Mouse (Mus musculus) myocyte (in vitro differentiated cells): Measurements from ENCODE around the gene Hsd17b14. TPM values are rescaled to one million over a fixed set of nuclear protein-coding genes. Genes with fewer than 3 reads are reported as not detected.

Source experiments
- H3K27me3 ChIP-seq: one replicate; pipeline ENCODE4 v1.6.1; 2011; ENCODE audit not compliant: control insufficient read depth, insufficient read depth, insufficient read length
- H3K36me3 ChIP-seq: one replicate; pipeline ENCODE4 v1.6.1; 2011; ENCODE audit not compliant: control insufficient read depth, insufficient read depth
- H3K4me2 ChIP-seq: one replicate; pipeline ENCODE4 v1.6.1; 2011; ENCODE audit warnings: low read depth, control low read depth
- H3K4me3 ChIP-seq: one replicate; pipeline ENCODE4 v1.5.1; 2011; ENCODE audit warnings: mild to moderate bottlenecking, control low read depth, moderate library complexity
- H3K79me2 ChIP-seq: one replicate; pipeline ENCODE4 v1.6.1; 2011; ENCODE audit not compliant: control insufficient read depth, insufficient read depth
- H3ac ChIP-seq: one replicate; pipeline ENCODE4 v1.6.1; 2011; ENCODE audit not compliant: control insufficient read depth, insufficient read length
- CEBPB ChIP-seq: IDR thresholded peaks from 2 replicates; pipeline ENCODE4 v1.6.1; 2011; ENCODE audit warnings: mild to moderate bottlenecking, moderate library complexity; ENCODE audit not compliant: poor library complexity, insufficient read depth, severe bottlenecking
- E2F4 ChIP-seq: IDR thresholded peaks from one replicate; pipeline ENCODE4 v1.6.1; 2011; ENCODE audit warnings: mild to moderate bottlenecking, control low read depth, moderate library complexity; ENCODE audit not compliant: insufficient read depth
- MAX ChIP-seq: IDR thresholded peaks from one replicate; pipeline ENCODE4 v1.6.1; 2011; ENCODE audit warnings: low read depth, mild to moderate bottlenecking, control low read depth
- MYOD1 ChIP-seq, 3 experiments: IDR thresholded peaks; one replicate each; pipeline ENCODE4 v1.6.1; 2011; ENCODE audit warnings: control low read depth in 2 of 3, low read depth in 2 of 3, mild to moderate bottlenecking in 2 of 3, moderate library complexity in 1 of 3; ENCODE audit not compliant: insufficient read length in 2 of 3, control insufficient read depth in 1 of 3
- MYOG ChIP-seq, 3 experiments: IDR thresholded peaks; one replicate each; pipeline ENCODE4 v1.6.1; 2011; ENCODE audit warnings: control low read depth in 2 of 3, low read depth in 2 of 3, mild to moderate bottlenecking in 2 of 3; ENCODE audit not compliant: insufficient read length in 2 of 3, control insufficient read depth in 1 of 3, insufficient read depth in 1 of 3
- POLR2A ChIP-seq: IDR thresholded peaks from one replicate; pipeline ENCODE4 v1.6.1; 2011; ENCODE audit warnings: low read depth, mild to moderate bottlenecking, control low read depth, moderate library complexity; ENCODE audit not compliant: insufficient read length
- POLR2AphosphoS2 ChIP-seq: IDR thresholded peaks from one replicate; pipeline ENCODE4 v1.6.1; 2011; ENCODE audit warnings: low read depth, control low read depth; ENCODE audit not compliant: insufficient read length
- REST ChIP-seq: IDR thresholded peaks from one replicate; pipeline ENCODE4 v1.6.1; 2011; ENCODE audit warnings: mild to moderate bottlenecking, control low read depth, moderate library complexity; ENCODE audit not compliant: insufficient read depth, insufficient read length
- SRF ChIP-seq: IDR thresholded peaks from one replicate; pipeline ENCODE4 v1.6.1; 2011; ENCODE audit warnings: low read depth; ENCODE audit not compliant: control insufficient read depth, insufficient read length
- TCF12 ChIP-seq: IDR thresholded peaks from one replicate; pipeline ENCODE4 v1.6.1; 2011; ENCODE audit warnings: mild to moderate bottlenecking, control low read depth; ENCODE audit not compliant: poor library complexity, insufficient read depth, severe bottlenecking
- TCF3 ChIP-seq: IDR thresholded peaks from one replicate; pipeline ENCODE4 v1.6.1; 2011; ENCODE audit warnings: low read depth, control low read depth; ENCODE audit not compliant: insufficient read length
- USF1 ChIP-seq: IDR thresholded peaks from one replicate; pipeline ENCODE4 v1.6.1; 2011; ENCODE audit warnings: low read depth, mild to moderate bottlenecking, control low read depth, moderate library complexity
- polyA plus RNA-seq: library from polyadenylated mRNA; unstranded; fragments of >200 nt; fragmentation: generic; extraction: Trizol; gene quantifications from one replicate; pipeline ENCODE4 v1.2.1, GENCODE M21; 2012; ENCODE audit warnings: missing spikeins

Hsd17b14 gene
- polyA plus RNA-seq, 1 experiment = 1.9 TPM

DNA sequence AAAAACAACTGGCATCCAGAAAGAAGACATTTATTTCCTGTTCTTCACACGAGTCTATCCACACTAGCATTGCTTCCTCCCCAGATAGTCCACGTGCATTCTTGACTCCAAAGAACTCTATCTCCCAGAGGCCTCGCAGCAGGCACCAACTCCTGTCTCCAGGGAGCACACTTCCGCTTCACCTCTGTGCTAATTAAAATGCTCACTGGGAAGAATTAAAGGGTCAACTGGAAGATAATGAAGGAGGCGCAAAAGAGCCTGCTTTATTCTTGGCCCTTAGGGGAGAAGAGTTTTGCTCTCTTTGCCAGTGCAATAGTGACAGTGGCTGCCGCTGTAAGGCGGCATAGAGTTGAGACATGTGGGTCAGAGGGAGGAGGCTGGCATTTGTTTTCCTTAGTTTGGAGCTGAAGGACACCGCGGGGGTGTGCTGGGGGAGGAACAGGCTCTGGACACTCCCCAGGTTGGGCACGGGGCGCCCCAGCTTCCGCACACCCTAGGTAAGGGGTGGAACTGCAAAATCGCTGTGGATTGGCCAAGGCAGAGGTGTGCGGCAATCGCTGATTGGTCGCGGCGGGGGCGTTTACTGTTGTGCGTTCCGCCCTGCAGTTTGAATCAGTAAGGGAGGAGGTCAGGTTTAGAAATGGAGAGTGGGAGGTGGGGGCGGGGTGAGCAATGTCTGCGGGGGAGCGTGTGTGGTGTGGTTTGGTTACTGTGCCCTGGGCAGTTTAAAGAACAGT, 13.3 kb downstream of the Hsd17b14 start:
- Histone ChIP-seq H3ac (no peak overlapping the region), H3K79me2 (peaks cover 5% of the 10 kb centered on the region), H3K4me2 (peak overlapping the region; percentile 78), H3K36me3 (no peaks in the 10 kb centered on the region), H3K4me3 (no peak overlapping the region), H3K27me3 (no peaks in the 10 kb centered on the region)
- TF ChIP-seq POLR2A = peak; percentile 15
- TF ChIP-seq MAX = no peak

DNA sequence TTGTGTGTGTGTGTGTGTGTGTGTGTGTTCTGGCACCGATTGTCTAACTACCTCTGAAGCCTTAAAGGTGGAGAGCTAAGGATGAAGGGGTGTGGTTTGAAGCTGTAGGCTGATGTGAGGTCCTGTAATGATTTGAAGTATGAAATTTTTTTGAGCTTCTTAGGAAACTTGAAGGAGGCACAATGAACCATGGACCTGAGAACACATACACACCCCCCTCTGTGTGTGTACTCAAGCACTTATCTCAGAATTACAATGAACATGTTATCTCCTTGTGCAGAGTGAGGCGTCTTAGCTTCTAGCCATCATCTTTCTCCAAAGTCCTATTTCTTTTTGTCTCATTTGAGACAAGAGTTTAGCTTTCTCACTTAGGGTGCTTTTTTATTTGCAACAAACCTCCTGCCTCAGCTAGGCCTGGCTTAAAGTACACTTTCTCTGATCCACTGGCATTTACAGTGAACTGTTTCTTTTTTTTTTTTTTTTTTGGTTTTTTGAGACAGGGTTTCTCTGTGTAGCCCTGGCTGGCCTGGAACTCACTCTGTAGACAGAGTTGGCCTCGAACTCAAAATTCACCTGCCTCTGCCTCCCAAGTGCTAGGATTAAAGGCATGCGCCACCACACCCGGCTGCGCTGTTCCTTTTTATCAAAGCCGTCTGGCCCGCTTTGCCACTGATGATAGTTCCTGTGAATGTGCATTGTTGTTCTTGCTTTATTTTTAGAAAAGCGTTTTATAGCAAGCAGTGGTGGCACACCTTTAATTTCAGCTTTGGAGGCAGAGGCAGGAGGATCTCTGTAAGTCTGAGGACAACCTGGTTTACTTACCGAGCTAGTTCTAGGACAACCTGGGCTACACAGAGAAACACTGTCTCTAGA, 14.1 kb downstream of the Hsd17b14 start:
- no peak for TF ChIP-seq USF1
- no peak for TF ChIP-seq REST
- TF ChIP-seq TCF12 = no peak
- no peak for TF ChIP-seq E2F4
- no peak for TF ChIP-seq CEBPB
- no peak for TF ChIP-seq MAX
- TF ChIP-seq TCF3 = no peak
- TF ChIP-seq SRF = no peak
- no peak for TF ChIP-seq POLR2AphosphoS2
- no peak for TF ChIP-seq POLR2A
- TF ChIP-seq MYOG (IDR thresholded peaks at IDR 0.05; ENCODE audit: control insufficient read depth in 1 of 3, insufficient read depth in 1 of 3, insufficient read length in 2 of 3, low read depth in 2 of 3) = no peak
- TF ChIP-seq MYOD1 (IDR thresholded peaks at IDR 0.05; ENCODE audit: control insufficient read depth in 1 of 3, insufficient read length in 2 of 3, low read depth in 2 of 3) = no peak
- Histone ChIP-seq H3K4me3 (no peak overlapping the region), H3K4me2 (peak overlapping the region; percentile 78), H3K79me2 (peaks cover 5% of the 10 kb centered on the region), H3K27me3 (no peaks in the 10 kb centered on the region), H3ac (no peak overlapping the region), H3K36me3 (no peaks in the 10 kb centered on the region)

DNA sequence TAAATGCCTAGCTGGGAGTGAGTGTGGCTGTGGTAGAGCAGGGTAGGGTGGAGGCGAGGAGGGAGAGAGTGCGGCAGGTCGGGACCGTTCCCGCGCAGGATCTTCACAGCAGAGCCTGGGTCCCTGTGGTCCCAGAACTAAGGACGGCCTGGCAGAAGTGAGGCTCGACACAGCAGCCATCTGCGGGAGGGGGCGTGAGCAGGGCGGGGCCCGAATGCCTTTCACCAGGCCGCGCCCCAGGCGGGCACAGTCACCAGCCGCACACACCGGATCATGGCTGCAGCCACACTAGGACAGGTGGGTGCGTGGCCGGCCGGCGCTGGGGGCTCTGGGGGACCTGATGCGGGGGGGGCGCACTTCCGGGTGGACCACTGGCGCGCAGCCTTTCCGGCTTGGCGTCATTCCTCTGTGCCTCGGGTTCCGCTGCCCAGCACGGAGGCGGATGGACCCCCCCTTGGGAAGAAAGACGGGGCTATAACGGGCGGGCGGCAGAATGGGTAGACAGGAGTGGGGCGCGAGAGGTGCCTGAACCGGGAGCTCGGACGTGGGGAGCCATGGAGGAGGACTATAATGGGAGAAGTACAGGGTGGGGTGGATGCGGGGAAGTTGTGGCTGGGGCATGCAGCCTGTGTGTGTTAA, 15.5 kb downstream of the Hsd17b14 start, which contains the start of gene Bcat2:
Gene Bcat2, plus strand, starts transcription at position 51 of the 639 bp plus-strand sequence.
- Histone ChIP-seq H3K4me2 (peak within 1 kb of the TSS; percentile 70), H3K79me2 (peaks cover 5% of the 10 kb centered on the region), H3K27me3 (no peaks in the 10 kb centered on the region), H3K4me3 (peak within 1 kb of the TSS; percentile 46), H3ac (peak within 1 kb of the TSS; percentile 65), H3K36me3 (no peaks in the 10 kb centered on the region)
- TF ChIP-seq MAX (no peak), POLR2A (peak; percentile 77), MYOG (IDR thresholded peaks at IDR 0.05; ENCODE audit: control insufficient read depth in 1 of 3, insufficient read depth in 1 of 3, insufficient read length in 2 of 3, low read depth in 2 of 3) (peak in 2 of 3 experiments; percentile 44 to 79), MYOD1 (IDR thresholded peaks at IDR 0.05; ENCODE audit: control insufficient read depth in 1 of 3, insufficient read length in 2 of 3, low read depth in 2 of 3) (peak in 2 of 3 experiments; percentile 55 to 90), POLR2AphosphoS2 (peak; percentile 80)

DNA sequence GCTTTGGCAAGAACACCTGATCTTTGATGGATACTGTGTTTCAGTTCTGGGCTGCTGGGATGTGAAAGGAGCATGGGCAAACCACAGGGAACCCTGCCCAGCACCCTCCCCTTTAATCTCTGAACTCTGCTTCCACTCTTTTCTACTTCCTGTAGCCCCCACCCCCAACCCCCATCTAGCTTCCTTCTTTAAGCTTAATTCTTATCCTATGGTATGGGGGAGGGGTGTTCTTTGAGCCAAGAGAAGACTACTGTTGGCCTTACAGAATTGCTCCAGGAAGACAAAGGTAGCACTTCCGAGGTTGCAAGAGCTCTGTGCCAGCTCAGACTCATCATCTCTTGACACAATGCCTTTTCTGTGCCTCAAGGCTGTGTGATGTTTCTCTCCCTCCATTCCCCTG, 17.3 kb downstream of the Hsd17b14 start:
- no peaks in the 10 kb centered on the region for H3K36me3 ChIP-seq
- peak overlapping the region; percentile 8 for H3K4me2 ChIP-seq
- TF ChIP-seq E2F4 (no peak), POLR2AphosphoS2 (no peak), CEBPB (no peak), REST (no peak), MAX (no peak), TCF12 (no peak), USF1 (no peak), MYOG (IDR thresholded peaks at IDR 0.05; ENCODE audit: control insufficient read depth in 1 of 3, insufficient read depth in 1 of 3, insufficient read length in 2 of 3, low read depth in 2 of 3) (no peak), SRF (no peak), TCF3 (no peak), POLR2A (no peak), MYOD1 (IDR thresholded peaks at IDR 0.05; ENCODE audit: control insufficient read depth in 1 of 3, insufficient read length in 2 of 3, low read depth in 2 of 3) (no peak)
- no peak overlapping the region for H3ac ChIP-seq
- peaks cover 5% of the 10 kb centered on the region for H3K79me2 ChIP-seq
- no peaks in the 10 kb centered on the region for H3K27me3 ChIP-seq
- H3K4me3 ChIP-seq = no peak overlapping the region
